Mouse (Mus musculus) testis, adult 2 months (tissue): ENCODE data around the gene Smim6.

Experiments
- CTCF ChIP-seq: fragments of 200-500 bp; IDR thresholded peaks from 2 replicates; pipeline ENCODE4 v1.5.1; 2012; ENCODE audit warnings: low read depth, mild to moderate bottlenecking, inconsistent platforms, low read length, moderate library complexity; ENCODE audit not compliant: control insufficient read depth, insufficient read depth, insufficient replicate concordance
- POLR2A ChIP-seq: fragments of 200-500 bp; IDR thresholded peaks from 2 replicates; pipeline ENCODE4 v1.6.1; 2012; ENCODE audit warnings: low read depth, mild to moderate bottlenecking, inconsistent platforms, low read length, moderate library complexity; ENCODE audit not compliant: control insufficient read depth

DNA sequence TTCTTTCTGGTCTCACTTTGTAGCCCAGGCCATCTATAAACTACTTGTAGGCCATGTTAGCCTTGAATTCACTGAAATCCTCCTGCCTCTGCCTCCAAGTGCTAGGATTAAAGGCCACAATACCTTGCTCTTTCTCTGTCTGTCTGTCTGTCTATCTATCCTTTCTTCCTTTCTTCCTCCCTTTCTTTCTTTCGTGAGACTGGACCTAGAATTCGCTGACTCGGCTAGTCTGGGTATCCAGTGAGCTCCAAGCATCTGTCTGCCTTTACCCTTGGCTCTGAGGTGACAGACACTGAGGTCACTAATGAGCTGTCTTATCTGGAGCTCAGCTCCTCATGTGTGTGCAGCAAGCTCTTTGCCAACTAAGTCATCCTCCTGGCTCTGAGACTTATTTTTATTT lies 35.9 kb upstream of the Smim6 start:
- TF ChIP-seq CTCF (no peak), POLR2A (no peak)
